Mouse (Mus musculus): ENCODE data around the gene Snrnp200.

- TF ChIP-seq E2F4 (IDR thresholded peaks at IDR 0.05; ENCODE audit: insufficient read depth) (no peak), USF1 (IDR thresholded peaks at IDR 0.05; ENCODE audit: low read depth) (no peak), MAX (IDR thresholded peaks at IDR 0.05; ENCODE audit: low read depth) (no peak), POLR2A (IDR thresholded peaks at IDR 0.05; ENCODE audit: insufficient read length, low read depth) (no peak), POLR2AphosphoS2 (IDR thresholded peaks at IDR 0.05; ENCODE audit: insufficient read length, low read depth) (no peak), TCF3 (IDR thresholded peaks at IDR 0.05; ENCODE audit: insufficient read length, low read depth) (no peak), TCF12 (IDR thresholded peaks at IDR 0.05; ENCODE audit: insufficient read depth, poor library complexity, severe bottlenecking) (no peak), SRF (IDR thresholded peaks at IDR 0.05; ENCODE audit: control insufficient read depth, insufficient read length, low read depth) (no peak)
These were observed 17.1 kb downstream of the Snrnp200 start for GRCm38 (mm10) chr2:127225261-127225660.

All from myocyte (in vitro differentiated cells).